Mouse (Mus musculus): ENCODE measurements around the gene Cdh23.

GRCm38 (mm10) chr10:60341528-60341927, 354.8 kb downstream of the Cdh23 start:
- no peak for TF ChIP-seq POLR2A (IDR thresholded peaks at IDR 0.05; ENCODE audit: insufficient read length, low read depth)
- TF ChIP-seq TCF12 (IDR thresholded peaks at IDR 0.05; ENCODE audit: insufficient read depth, poor library complexity, severe bottlenecking): no peak
- TF ChIP-seq USF1 (IDR thresholded peaks at IDR 0.05; ENCODE audit: low read depth): no peak
- TF ChIP-seq MAX (IDR thresholded peaks at IDR 0.05; ENCODE audit: low read depth): no peak

Measured in myocyte (in vitro differentiated cells).